Mouse (Mus musculus) large intestine, adult 2 months (tissue): ENCODE results near the gene Slco6c1. TPM values are rescaled to one million over a fixed set of nuclear protein-coding genes. Genes with fewer than 3 reads are reported as not detected.

Source experiments
- DNase-seq: peaks from one replicate; pipeline ENCODE4 v3.0.0-alpha.2; 2012; ENCODE audit warnings: low read depth, low spot score
- WGBS: fragments of 180-500 bp; shearing (Covaris S2); methylation state at CpG from one replicate; pipeline ENCODE4 v1.1.7; 2018; 5-methylcytosine and 5-hydroxymethylcytosine counted together
- polyA plus RNA-seq: library from polyadenylated mRNA; depleted of rRNA; stranded (reverse); fragments of >200 nt; gene quantifications from 2 replicates; pipeline ENCODE4 v1.2.3, GENCODE M21; 2012; rRNA removed

Slco6c1 gene
- not detected in 2 replicates for polyA plus RNA-seq

DNA sequence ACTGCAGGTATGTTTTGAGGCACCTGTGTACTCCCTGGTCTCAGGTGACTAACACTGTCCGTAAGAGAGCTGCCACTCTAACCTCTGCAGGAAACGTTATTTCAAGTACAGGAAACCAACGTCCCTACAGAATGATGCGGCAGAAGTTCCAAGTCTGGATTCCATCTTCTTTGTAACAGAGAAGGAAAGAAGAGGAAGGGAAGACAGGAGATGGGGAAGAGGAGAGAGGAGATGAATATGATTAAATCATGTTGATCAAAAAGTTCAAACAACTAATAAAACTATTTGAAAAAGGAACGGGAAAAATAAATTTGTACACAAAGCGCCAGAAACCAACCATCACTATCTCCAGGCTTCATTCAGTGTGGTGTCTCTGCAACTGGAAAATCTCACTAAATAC is at the start of gene Slco6c1:
Slco6c1 (minus strand) TSS at position 101 of the 400 bp plus-strand sequence.
- WGBS: 89% methylated on average over 6 of the region's 6 CpGs
- no peak for DNase-seq

DNA sequence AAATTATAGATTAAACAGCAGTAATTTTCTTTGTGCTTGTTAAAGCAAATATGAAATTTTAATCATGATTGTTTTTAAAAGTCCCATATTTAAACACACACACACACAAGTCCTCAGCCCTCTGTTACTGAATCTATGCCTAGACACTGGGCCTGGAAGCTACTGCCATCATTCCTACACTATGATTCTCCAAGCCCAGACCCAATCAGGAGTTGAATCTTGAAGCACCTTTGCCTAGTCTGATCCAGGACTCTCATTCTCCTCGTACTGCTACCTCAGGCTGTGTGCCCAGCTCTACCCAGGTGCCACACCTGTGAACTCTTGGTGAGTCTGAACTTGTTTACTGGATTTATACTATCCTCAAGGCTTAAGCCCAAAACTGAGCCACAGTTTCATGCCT is 89.1 kb downstream of the Slco6c1 start:
- DNase-seq: no peak
- WGBS: 39% methylated on average over 1 of the region's 1 CpGs

DNA sequence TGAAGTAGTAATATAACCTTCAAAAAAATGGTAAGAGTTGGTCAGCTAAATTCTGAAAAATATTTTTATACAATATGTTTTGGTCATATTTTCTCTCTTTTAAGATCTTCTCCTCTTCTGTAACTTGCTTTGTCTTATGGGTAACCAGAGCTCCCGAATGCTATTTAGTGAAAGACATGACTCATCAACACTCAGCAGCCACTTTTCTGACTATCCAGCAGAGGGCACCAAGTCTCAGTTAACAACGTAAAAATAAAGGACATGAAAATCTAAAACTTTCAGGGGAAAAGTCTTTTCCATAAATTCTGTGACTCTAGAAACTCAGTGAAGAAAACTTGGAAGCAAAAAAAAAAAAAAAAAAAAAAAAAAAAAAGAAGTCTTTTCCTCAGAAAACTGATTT is 89.6 kb downstream of the Slco6c1 start:
- WGBS: 6% methylated on average over 2 of the region's 2 CpGs
- no peak for DNase-seq

- no peak for DNase-seq
- WGBS: 57% methylated on average over 2 of the region's 2 CpGs
Observed at GRCm38 (mm10) chr1:97037955-97038354, 90.1 kb downstream of the Slco6c1 start.

- no peak for DNase-seq
- WGBS: 63% methylated on average over 2 of the region's 2 CpGs
Observed at GRCm38 (mm10) chr1:97021388-97021787, 106.7 kb downstream of the Slco6c1 start.

DNA sequence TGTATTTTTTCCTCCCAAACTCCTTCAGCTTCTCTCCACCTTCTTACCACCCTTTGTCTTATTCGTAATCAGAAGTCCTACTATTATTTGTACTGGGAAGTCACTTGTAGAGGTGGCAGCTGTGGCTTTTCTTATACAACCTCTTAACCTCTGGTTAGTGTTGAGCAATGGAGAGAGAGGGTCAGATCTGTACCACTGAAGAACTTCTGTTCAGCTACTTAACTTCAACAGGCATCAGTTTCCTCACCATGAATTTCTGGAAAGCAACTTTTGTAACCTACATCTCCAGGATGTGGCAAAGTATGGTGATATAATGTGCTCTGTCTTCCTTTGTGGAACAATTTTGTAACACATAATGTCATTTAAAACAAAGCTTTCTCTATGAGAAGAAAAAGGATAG is 108.7 kb downstream of the Slco6c1 start:
- 54% methylated on average over 1 of the region's 1 CpGs for WGBS

DNA sequence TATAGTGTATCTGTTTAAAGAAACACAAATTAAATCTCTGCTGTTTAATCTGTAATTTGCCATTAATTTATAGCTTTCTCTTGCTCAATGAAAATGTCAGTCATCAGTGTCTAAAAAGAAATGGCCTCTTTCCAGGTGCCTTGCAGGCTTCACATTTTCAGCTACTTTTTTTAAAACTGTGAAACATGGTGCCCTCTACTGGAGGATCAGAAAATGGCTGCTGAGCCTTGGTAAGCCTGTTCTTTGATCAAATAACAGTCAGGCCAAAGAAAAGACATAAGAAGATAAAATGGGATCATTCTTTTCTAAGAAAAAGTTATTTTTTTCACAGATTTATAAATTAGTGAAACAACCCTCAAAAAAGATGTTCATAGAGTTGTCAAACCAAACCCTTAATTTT is 109.1 kb downstream of the Slco6c1 start:
- DNase-seq: no peak

More for the DNA sequence above, 108.7 kb downstream of the Slco6c1 start:
- no peak for DNase-seq
